Mouse (Mus musculus) embryonic facial prominence, embryonic 11.5 days (tissue): ENCODE measurements at regions not wholly inside any gene's neighbourhood (a gene's known extent, or its start where the extent isn't known, plus 50 kb on each side); places are given as distances from the start of the nearest gene placed in this dataset.

Experiments
- ATAC-seq: fragments of 200-750 bp; cut with Nextera tagmentation; replicated peaks from 2 replicates; pipeline ENCODE4 v1.8.0; 2017; ENCODE audit warnings: low read depth; ENCODE audit not compliant: insufficient number of reproducible peaks, low FRiP score, low TSS enrichment
- DNase-seq: peaks from one replicate; pipeline ENCODE4 v3.0.0-alpha.2; 2015; ENCODE audit warnings: low spot score
- H3K27ac ChIP-seq: fragments of 300-500 bp; sonication (generic); replicated peaks from 2 replicates; pipeline ENCODE4 v1.5.1; 2014; ENCODE audit warnings: mild to moderate bottlenecking, low read depth, low read length, control low read depth
- H3K27me3 ChIP-seq: fragments of 300-500 bp; sonication (generic); 2 replicates; pipeline ENCODE4 v1.6.1; 2014; ENCODE audit warnings: mild to moderate bottlenecking, low read length, moderate library complexity, mixed read lengths; ENCODE audit not compliant: control insufficient read depth, insufficient read depth
- H3K36me3 ChIP-seq: fragments of 300-500 bp; sonication (generic); replicated peaks from 2 replicates; pipeline ENCODE4 v1.6.1; 2014; ENCODE audit warnings: low read depth, mild to moderate bottlenecking, low read length, moderate library complexity, mixed read lengths; ENCODE audit not compliant: control insufficient read depth, insufficient read depth
- H3K4me1 ChIP-seq: fragments of 300-500 bp; sonication (generic); 2 replicates; pipeline ENCODE4 v1.6.1; 2014; ENCODE audit warnings: low read length, mixed read lengths; ENCODE audit not compliant: control insufficient read depth, insufficient read depth
- H3K4me2 ChIP-seq: fragments of 300-500 bp; sonication (generic); 2 replicates; pipeline ENCODE4 v1.6.1; 2014; ENCODE audit warnings: low read depth, mild to moderate bottlenecking, control low read depth, low read length, moderate library complexity
- H3K4me3 ChIP-seq: fragments of 300-500 bp; sonication (generic); 2 replicates; pipeline ENCODE4 v1.5.1; 2014; ENCODE audit warnings: low read depth, low read length, control low read depth
- H3K9ac ChIP-seq: fragments of 300-500 bp; sonication (generic); replicated peaks from 2 replicates; pipeline ENCODE4 v1.6.1; 2014; ENCODE audit warnings: mild to moderate bottlenecking, control low read depth, low read length
- H3K9me3 ChIP-seq: fragments of 300-500 bp; sonication (generic); replicated peaks from 2 replicates; pipeline ENCODE4 v1.6.1; 2016; ENCODE audit warnings: mild to moderate bottlenecking, low read length, inconsistent platforms, mixed read lengths; ENCODE audit not compliant: control insufficient read depth
- WGBS: fragments of 180-500 bp; shearing (Covaris S2); extraction: QIAGEN DNeasy Blood & Tissue Kit; methylation state at CpG from one replicate; pipeline ENCODE4 v1.1.7; 2014; 5-methylcytosine and 5-hydroxymethylcytosine counted together

DNA sequence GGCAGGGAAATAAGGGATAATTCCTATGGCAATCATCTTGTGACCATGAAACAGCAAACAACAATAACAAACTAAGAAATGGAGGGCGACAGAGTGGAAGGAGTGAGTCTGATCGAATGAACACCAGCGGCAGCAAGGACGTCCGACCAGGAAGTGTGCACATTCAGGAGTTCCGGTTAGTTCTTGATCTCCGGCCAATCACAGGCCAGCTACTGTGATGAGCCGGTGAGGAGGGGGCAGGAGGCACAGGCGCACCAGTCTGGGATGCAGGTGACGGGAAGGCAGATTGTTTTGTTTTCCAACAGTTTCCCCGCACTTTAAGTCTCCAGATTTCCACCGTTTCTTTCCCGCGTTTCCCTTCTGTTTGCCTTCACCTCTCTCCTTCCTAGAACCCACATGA lies 50.3 kb upstream of the Hunk start:
- Histone ChIP-seq H3K9ac (no peak overlapping the region), H3K4me2 (no peak overlapping the region), H3K36me3 (no peaks in the 10 kb centered on the region), H3K4me3 (no peak overlapping the region), H3K4me1 (no peaks in the 10 kb centered on the region), H3K27me3 (no peaks in the 10 kb centered on the region), H3K27ac (no peak overlapping the region), H3K9me3 (no peaks in the 10 kb centered on the region)
- ATAC-seq (no peak), DNase-seq (peak; percentile 24)
- WGBS: 67% methylated on average over 14 of the region's 14 CpGs

- Histone ChIP-seq H3K4me3 (no peak overlapping the region), H3K36me3 (no peaks in the 10 kb centered on the region), H3K9me3 (no peaks in the 10 kb centered on the region), H3K4me1 (no peaks in the 10 kb centered on the region), H3K27ac (no peak overlapping the region), H3K4me2 (no peak overlapping the region), H3K27me3 (no peaks in the 10 kb centered on the region), H3K9ac (no peak overlapping the region)
- ATAC-seq: no peak
- 56% methylated on average over 22 of the region's 22 CpGs for WGBS
- DNase-seq: no peak
Measured at GRCm38 (mm10) chr16:90333876-90334825, 49.8 kb upstream of the Scaf4 start.
